Mouse (Mus musculus): ENCODE results near the gene Gk.

The Gk gene

GRCm38 (mm10) chrX:85776544-85777087 is at the start of gene Gk:
TSS of gene Gk (minus strand) at chrX:85776819.
- peak; percentile 97 for DNase-seq (ENCODE audit: low read depth)

DNA sequence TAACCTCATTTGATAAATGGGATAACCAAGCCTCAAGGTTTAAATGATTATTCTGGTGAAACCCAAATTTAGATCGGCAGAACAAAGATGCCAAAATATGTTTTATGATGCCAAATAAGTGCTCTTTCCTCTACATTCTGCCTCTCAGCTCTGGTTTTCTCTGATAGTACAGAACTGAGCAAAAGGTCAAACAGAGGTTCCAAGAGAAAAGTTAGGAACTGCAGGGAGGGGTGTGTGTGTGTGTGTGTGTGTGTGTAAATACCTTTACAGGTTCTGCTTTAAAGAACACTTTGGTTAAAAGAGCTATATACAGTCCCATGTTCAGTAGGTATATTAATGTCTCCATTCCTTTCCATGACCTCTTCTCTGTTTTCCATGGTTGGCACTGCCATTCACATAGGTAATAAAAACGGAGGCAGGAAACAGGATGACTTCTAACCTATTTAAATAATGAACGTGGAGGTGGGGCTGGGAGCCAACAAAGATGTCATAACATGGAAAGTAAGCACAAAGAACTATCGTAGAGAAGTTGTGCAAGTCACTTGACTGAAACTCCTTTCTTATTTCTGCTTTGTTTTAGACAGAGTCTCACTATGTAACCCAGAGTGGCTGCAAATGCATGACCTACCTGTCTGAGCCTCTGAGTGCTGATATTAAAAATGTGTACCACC is 28.2 kb upstream of the Gk start:
- DNase-seq (ENCODE audit: low read depth), result no peak

DNA sequence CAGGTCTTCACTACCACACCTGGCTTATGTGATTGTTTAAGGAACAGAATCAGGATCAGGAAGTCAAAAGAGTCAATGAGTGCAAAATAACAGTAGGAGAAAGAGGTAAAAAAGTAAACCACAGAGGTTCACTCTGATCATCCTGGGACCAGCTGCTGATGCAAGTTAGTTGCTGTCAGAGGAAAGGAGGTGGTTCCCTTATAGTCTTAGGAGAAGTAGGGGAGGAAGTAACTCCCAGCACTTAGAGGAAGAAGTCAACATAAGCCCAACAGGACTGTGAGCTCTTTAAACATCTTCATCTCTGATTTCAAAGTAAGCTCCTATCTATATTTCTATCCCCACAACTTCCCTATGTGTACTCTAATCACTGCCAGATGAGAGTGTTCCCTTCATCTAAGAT is 26.4 kb upstream of the Gk start:
- DNase-seq (ENCODE audit: low read depth), result no peak

- peak; percentile 87 for DNase-seq (ENCODE audit: low read depth)
Measured at GRCm38 (mm10) chrX:85797449-85797848, 20.8 kb upstream of the Gk start.

- DNase-seq (ENCODE audit: low read depth), result no peak
Measured at GRCm38 (mm10) chrX:85778346-85778745, 1.7 kb upstream of the Gk start.

DNA sequence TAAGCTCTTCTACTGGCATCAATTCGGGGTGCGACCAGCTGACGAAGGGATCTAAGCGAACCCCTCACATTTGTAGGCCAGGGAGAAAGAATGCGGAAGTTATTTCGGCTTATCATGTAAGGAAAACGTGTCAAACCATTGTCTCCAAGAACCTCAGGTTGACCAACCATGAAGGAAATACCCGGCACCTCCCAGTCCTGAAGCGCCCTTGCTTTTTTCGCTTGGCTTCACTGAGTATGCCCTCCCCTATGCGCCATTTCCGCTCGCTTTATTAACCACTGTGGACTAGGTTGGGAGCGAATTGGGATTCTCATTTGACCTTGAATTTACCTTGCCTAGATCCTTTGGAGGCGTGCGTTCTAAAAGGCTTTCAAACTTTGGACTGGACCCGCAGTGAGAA is 522 bp upstream of the Gk start:
- no peak for DNase-seq (ENCODE audit: low read depth)

GRCm38 (mm10) chrX:85775879-85776543 is 608 bp downstream of the Gk start:
- peak; percentile 79 for DNase-seq (ENCODE audit: low read depth)

DNA sequence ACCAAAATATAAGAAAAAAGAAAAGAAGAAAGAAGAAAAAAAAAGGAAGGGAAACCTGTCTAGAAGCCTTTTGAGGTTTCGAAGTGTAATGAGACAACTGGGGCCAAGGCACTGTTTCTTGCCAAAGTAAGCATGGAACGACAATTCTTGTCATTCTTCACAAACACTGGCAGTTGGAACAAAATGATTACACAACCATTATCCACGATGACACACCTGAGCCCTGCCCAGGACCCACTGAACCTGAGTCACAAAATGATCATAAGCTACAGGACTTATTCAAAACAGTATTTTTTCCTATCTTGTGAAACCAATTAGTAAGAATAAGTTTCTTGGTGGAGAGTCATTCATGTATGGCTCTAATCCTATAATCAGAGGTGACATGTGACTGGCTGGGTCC is 5.3 kb downstream of the Gk start:
- peak; percentile 32 for DNase-seq (ENCODE audit: low read depth)

- DNase-seq (ENCODE audit: low read depth), result peak; percentile 4
Measured at GRCm38 (mm10) chrX:85770747-85771146, 5.9 kb downstream of the Gk start.

DNA sequence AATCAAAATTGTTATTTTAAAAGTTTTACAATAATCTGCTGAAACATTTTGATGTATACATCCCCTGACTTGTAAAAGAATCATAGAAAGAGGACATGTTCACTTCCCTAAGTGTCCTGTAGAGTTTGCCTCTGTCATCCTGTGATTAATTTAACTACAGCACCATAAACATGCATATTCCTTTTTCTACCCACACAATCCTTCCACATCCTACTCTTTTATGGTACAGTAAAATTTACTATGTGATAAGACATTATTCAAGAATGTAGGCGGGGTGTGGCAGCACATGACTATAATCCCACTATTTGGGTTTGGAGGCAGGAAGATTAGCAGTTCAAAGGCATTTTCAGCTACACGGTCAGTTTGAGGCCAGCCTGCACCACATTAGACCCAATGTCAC is 8.0 kb downstream of the Gk start:
- DNase-seq (ENCODE audit: low read depth), result no peak

- no peak for DNase-seq (ENCODE audit: low read depth)
Measured at GRCm38 (mm10) chrX:85756005-85756404, 20.6 kb downstream of the Gk start.

GRCm38 (mm10) chrX:85743837-85744236 is 32.8 kb downstream of the Gk start:
- DNase-seq (ENCODE audit: low read depth), result no peak

- DNase-seq (ENCODE audit: low read depth), result no peak
Measured at GRCm38 (mm10) chrX:85733228-85733627, 43.4 kb downstream of the Gk start.

GRCm38 (mm10) chrX:85731133-85731938 is 45.3 kb downstream of the Gk start:
- DNase-seq (ENCODE audit: low read depth), result no peak

DNA sequence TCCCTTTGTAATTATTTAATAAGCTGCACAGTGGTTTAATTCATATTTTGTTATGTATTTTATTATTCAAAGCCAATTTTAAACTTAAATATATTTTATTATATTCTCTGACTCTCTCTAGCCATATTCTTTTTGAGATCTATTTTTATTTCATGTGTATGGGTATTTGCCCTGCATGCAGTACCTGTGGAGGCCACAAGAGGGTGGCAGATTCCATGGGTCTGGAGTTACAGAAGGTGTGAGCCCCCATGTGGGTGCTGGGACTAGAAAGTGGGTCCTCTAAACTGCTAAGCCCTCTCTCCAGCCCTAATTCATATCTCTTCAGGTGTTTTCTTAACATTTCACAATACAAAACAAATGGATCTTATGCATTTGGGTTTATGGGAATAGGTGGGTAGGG is 55.4 kb downstream of the Gk start:
- peak; percentile 18 for DNase-seq (ENCODE audit: low read depth)

DNA sequence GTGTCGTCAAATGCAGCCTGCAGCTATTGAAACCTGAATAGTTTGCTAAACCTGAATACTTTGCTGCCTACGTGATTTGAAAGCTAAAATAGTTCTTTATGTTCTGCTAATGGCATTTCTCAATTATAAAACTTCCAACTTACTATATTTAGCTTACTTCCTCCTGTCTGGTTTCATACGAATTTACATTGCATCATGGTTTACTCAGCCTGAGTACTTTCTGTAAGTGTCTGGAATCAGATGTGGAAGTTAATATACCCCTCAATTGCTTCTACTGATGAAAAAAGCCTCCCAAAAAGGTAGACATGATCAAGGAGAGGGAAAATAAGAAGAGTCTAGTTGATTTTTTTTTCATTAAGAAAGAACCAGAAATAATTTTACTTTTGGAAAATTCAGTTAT is 66.2 kb downstream of the Gk start:
- no peak for DNase-seq (ENCODE audit: low read depth)

GRCm38 (mm10) chrX:85705715-85706114 is 70.9 kb downstream of the Gk start:
- no peak for DNase-seq (ENCODE audit: low read depth)

DNA sequence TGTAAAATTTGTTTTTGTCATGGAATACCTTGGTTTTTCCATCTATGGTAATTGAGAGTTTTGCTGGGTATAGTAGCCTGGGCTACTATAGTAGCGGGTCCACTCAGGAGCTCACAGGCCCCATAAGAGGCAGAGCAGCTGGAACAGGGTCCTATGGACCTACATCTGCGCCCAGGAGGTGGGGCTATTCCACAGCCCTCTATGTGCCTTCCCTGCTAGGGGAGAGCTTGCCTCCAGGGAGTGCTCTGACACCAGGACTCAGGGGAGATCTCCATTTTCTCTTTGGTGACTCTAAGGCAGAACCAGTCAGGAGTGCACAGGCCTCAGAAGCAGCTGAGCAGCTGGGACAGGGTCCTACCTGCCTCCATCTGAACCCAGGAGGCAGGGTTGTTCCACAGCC is 92.9 kb downstream of the Gk start:
- DNase-seq (ENCODE audit: low read depth), result peak; percentile 49

GRCm38 (mm10) chrX:85682125-85682524 is 94.5 kb downstream of the Gk start:
- no peak for DNase-seq (ENCODE audit: low read depth)

GRCm38 (mm10) chrX:85676808-85677207 is 99.8 kb downstream of the Gk start:
- DNase-seq (ENCODE audit: low read depth), result peak; percentile 65

Data from 416B (cell line).